10 mouse cellular contexts compared by ENCODE assay signal in genomic region chr7:83580946-83581345, GRCm38 (mm10). TPM values are rescaled to one million over a fixed set of nuclear protein-coding genes. Genes with fewer than 3 reads are reported as not detected.
A peak's percentile ranks its signal among the peaks of the same experiment; 100 is the strongest.
DNase-seq lines count a peak whose midpoint lies in the region; ATAC-seq and TF ChIP-seq lines count a peak whose summit lies in the region.
"Had no signal": no experiment of that assay in that cellular context is flagged by ENCODE, and none has a peak within 500 bp of the region (broad histone marks: within the 10 kb centered on the region; RNA-seq: fewer than 3 reads in every experiment).

No protein-coding gene starts in this region.

- no peak for TF ChIP-seq CTCF in forebrain, postnatal 0 days (IDR thresholded peaks at IDR 0.05; ENCODE audit: low read depth)

- no peak overlapping the region for H3K4me3 ChIP-seq in forebrain, postnatal 0 days (ENCODE audit: low read depth, low read length)
- H3K4me3 ChIP-seq in forebrain, embryonic 12.5 days (replicated peaks) = no peak overlapping the region
- no peak overlapping the region for H3K4me3 ChIP-seq in midbrain, embryonic 14.5 days (replicated peaks; ENCODE audit: low read depth, low read length)
- H3K4me3 ChIP-seq: embryonic facial prominence, embryonic 12.5 days had no signal

- no peak overlapping the region for H3K27ac ChIP-seq in forebrain, postnatal 0 days (ENCODE audit: low read depth, low read length)
- no peak overlapping the region for H3K27ac ChIP-seq in forebrain, embryonic 12.5 days
- H3K27ac ChIP-seq in midbrain, embryonic 14.5 days (replicated peaks; ENCODE audit: low read depth, low read length) = no peak overlapping the region
- H3K27ac ChIP-seq: embryonic facial prominence, embryonic 12.5 days had no signal

- ATAC-seq in forebrain, postnatal 0 days = peak; percentile 91
- no peak for ATAC-seq in forebrain, embryonic 12.5 days (ENCODE audit: low FRiP score)
- ATAC-seq in midbrain, embryonic 14.5 days (ENCODE audit: low FRiP score, low TSS enrichment) = 0 out of 2 replicates have a peak, but pooled peaks have one; percentile 46
- ATAC-seq: CD4-positive, CD25-positive, alpha-beta regulatory T cell, adult 4 months had no signal

- H3K4me2 ChIP-seq in forebrain, postnatal 0 days (ENCODE audit: low read depth) = no peak overlapping the region
- H3K4me2 ChIP-seq in forebrain, embryonic 12.5 days = no peak overlapping the region
- no peak overlapping the region for H3K4me2 ChIP-seq in midbrain, embryonic 14.5 days (ENCODE audit: low read length)
- H3K4me2 ChIP-seq: embryonic facial prominence, embryonic 12.5 days had no signal

- H3K9ac ChIP-seq in forebrain, postnatal 0 days = no peak overlapping the region
- H3K9ac ChIP-seq in forebrain, embryonic 12.5 days = no peak overlapping the region
- H3K9ac ChIP-seq in midbrain, embryonic 14.5 days (replicated peaks; ENCODE audit: low read length) = no peak overlapping the region
- H3K9ac ChIP-seq: embryonic facial prominence, embryonic 12.5 days had no signal

- H3K36me3 ChIP-seq in forebrain, postnatal 0 days (ENCODE audit: insufficient read depth) = no peaks in the 10 kb centered on the region
- no peaks in the 10 kb centered on the region for H3K36me3 ChIP-seq in forebrain, embryonic 12.5 days (replicated peaks)
- H3K36me3 ChIP-seq in midbrain, embryonic 14.5 days (ENCODE audit: control insufficient read depth, insufficient read depth, low read length) = no peaks in the 10 kb centered on the region
- H3K36me3 ChIP-seq: embryonic facial prominence, embryonic 12.5 days had no signal

- no peaks in the 10 kb centered on the region for H3K9me3 ChIP-seq in forebrain, postnatal 0 days (ENCODE audit: low read length)
- H3K9me3 ChIP-seq in forebrain, embryonic 12.5 days = no peaks in the 10 kb centered on the region
- no peaks in the 10 kb centered on the region for H3K9me3 ChIP-seq in midbrain, embryonic 14.5 days (ENCODE audit: control insufficient read depth, low read length)
- H3K9me3 ChIP-seq: embryonic facial prominence, embryonic 12.5 days had no signal

- 53% methylated on average over 4 of the region's 4 CpGs for WGBS in forebrain, postnatal 0 days
- 68% methylated on average over 4 of the region's 4 CpGs for WGBS in forebrain, embryonic 12.5 days
- 36% methylated on average over 4 of the region's 4 CpGs for WGBS in midbrain, embryonic 14.5 days

- no peaks in the 10 kb centered on the region for H3K27me3 ChIP-seq in forebrain, postnatal 0 days (ENCODE audit: insufficient read depth, low read length)
- no peaks in the 10 kb centered on the region for H3K27me3 ChIP-seq in forebrain, embryonic 12.5 days
- H3K27me3 ChIP-seq in midbrain, embryonic 14.5 days (ENCODE audit: control insufficient read depth, insufficient read depth, low read length) = no peaks in the 10 kb centered on the region
- H3K27me3 ChIP-seq: embryonic facial prominence, embryonic 12.5 days had no signal

- peak; percentile 48 for DNase-seq in forebrain, postnatal 0 days
- peak; percentile 10 to 35 for DNase-seq in left cerebral cortex, postnatal 14 days (ENCODE audit: low spot score in 2 of 2)
- no peak for DNase-seq in left cerebral cortex, postnatal 25 days (ENCODE audit: low spot score in 2 of 2)
- peak; percentile 34 for DNase-seq in embryo, embryonic 11 days
- peak; percentile 69 for DNase-seq in midbrain, embryonic 14.5 days
- DNase-seq in adrenal gland, adult (ENCODE audit: inconsistent age in 2 of 2, low spot score in 1 of 2) = no peak
- no peak for DNase-seq in urinary bladder, postnatal 14 days (ENCODE audit: low spot score)

- no peaks in the 10 kb centered on the region for H3K4me1 ChIP-seq in forebrain, postnatal 0 days (ENCODE audit: insufficient read depth)
- H3K4me1 ChIP-seq in forebrain, embryonic 12.5 days = 0 out of 2 replicates have a peak, but pooled peaks cover 5% of the 10 kb centered on the region
- no peaks in the 10 kb centered on the region; the same call in 1 of the 2 replicates for H3K4me1 ChIP-seq in midbrain, embryonic 14.5 days (ENCODE audit: control insufficient read depth, insufficient read depth, low read length)

- intact Hi-C loops in left cerebral cortex, postnatal 14 days (cut with DNase I) = no loop called here
- intact Hi-C loops in left cerebral cortex, postnatal 25 days (cut with DNase I) = no loop called here

RNA-seq across cellular contexts. Expression of gene Tmc3, which starts 3.8 kb away (rescaled TPM):
- 0.24 and 0.46 TPM in 2 replicates for total RNA-seq in forebrain, postnatal 0 days (2014; rRNA removed)
- 0.08 TPM in 1 of 2 replicates, not detected in the other for polyA plus RNA-seq in forebrain, postnatal 0 days (2015; fragmentation: Nextera tagmentation; extraction: Ambion mirVana)
- polyA plus RNA-seq in forebrain, embryonic 12.5 days (2016; fragmentation: Nextera tagmentation; extraction: Ambion mirVana) = 0.14 and 0.26 TPM in 2 replicates
- total RNA-seq in left cerebral cortex, postnatal 14 days (2021) = under 1 TPM; 0.06 to 0.29 TPM
- under 1 TPM; 0.07 to 0.14 TPM for total RNA-seq in left cerebral cortex, postnatal 25 days (2021)
- 0.16 and 0.25 TPM in 2 replicates for polyA plus RNA-seq in midbrain, embryonic 14.5 days (2014; fragmentation: Nextera tagmentation; extraction: Ambion mirVana)

RNA-seq across cellular contexts. Expression of gene Stard5, which starts 50.8 kb away (rescaled TPM):
- 6.5 and 9.6 TPM in 2 replicates for total RNA-seq in forebrain, postnatal 0 days (2014; rRNA removed)
- 4.8 and 5.5 TPM in 2 replicates for polyA plus RNA-seq in forebrain, postnatal 0 days (2015; fragmentation: Nextera tagmentation; extraction: Ambion mirVana)
- 11.6 and 11.8 TPM in 2 replicates for polyA plus RNA-seq in forebrain, embryonic 12.5 days (2016; fragmentation: Nextera tagmentation; extraction: Ambion mirVana)
- total RNA-seq in left cerebral cortex, postnatal 14 days (2021) = 10 to 100 TPM in 1 of 2 experiments, 1 to 10 TPM in 1; 7.3 to 10.4 TPM
- 1 to 10 TPM; 6.5 to 9.6 TPM for total RNA-seq in left cerebral cortex, postnatal 25 days (2021)
- polyA plus RNA-seq in midbrain, embryonic 14.5 days (2014; fragmentation: Nextera tagmentation; extraction: Ambion mirVana) = 5.0 and 7.4 TPM in 2 replicates

Comparison
In these comparisons a context has a peak if more than half of its experiments do, and no peak if none do; other contexts are left out.
1. DNase-seq: peak in forebrain, postnatal 0 days (single experiment), left cerebral cortex, postnatal 14 days (2 of 2), embryo, embryonic 11 days (single experiment) and midbrain, embryonic 14.5 days (single experiment); none in left cerebral cortex, postnatal 25 days (0 of 2), adrenal gland, adult (0 of 2) and urinary bladder, postnatal 14 days (single experiment).